Mouse (Mus musculus) liver, embryonic 15.5 days (tissue): ENCODE results near the gene Lcn11. TPM values are rescaled to one million over a fixed set of nuclear protein-coding genes. Genes with fewer than 3 reads are reported as not detected.

Experiments
- ATAC-seq: fragments of 200-750 bp; cut with Nextera tagmentation; 2 replicates; pipeline ENCODE4 v1.8.0; 2017; ENCODE audit warnings: moderate number of reproducible peaks, mild to moderate bottlenecking, moderate library complexity; ENCODE audit not compliant: insufficient read depth
- H3K27ac ChIP-seq: fragments of 300-500 bp; sonication (generic); replicated peaks from 2 replicates; pipeline ENCODE4 v1.5.1; 2015; ENCODE audit warnings: mild to moderate bottlenecking, inconsistent platforms
- H3K27me3 ChIP-seq: fragments of 300-500 bp; sonication (generic); 2 replicates; pipeline ENCODE4 v1.6.1; 2015; ENCODE audit warnings: mild to moderate bottlenecking, inconsistent platforms
- H3K36me3 ChIP-seq: fragments of 300-500 bp; sonication (generic); replicated peaks from 2 replicates; pipeline ENCODE4 v1.6.1; 2015; ENCODE audit warnings: moderate library complexity, mild to moderate bottlenecking, inconsistent platforms
- H3K4me1 ChIP-seq: fragments of 300-500 bp; sonication (generic); replicated peaks from 2 replicates; pipeline ENCODE4 v1.6.1; 2015; ENCODE audit warnings: inconsistent platforms
- H3K4me2 ChIP-seq: fragments of 300-500 bp; sonication (generic); 2 replicates; pipeline ENCODE4 v1.6.1; 2015; ENCODE audit warnings: moderate library complexity, mild to moderate bottlenecking, inconsistent platforms
- H3K4me3 ChIP-seq: fragments of 300-500 bp; sonication (generic); replicated peaks from 2 replicates; pipeline ENCODE4 v1.5.1; 2015; ENCODE audit warnings: mild to moderate bottlenecking, inconsistent platforms
- H3K9ac ChIP-seq: fragments of 300-500 bp; sonication (generic); 2 replicates; pipeline ENCODE4 v1.6.1; 2015; ENCODE audit warnings: moderate library complexity, mild to moderate bottlenecking, inconsistent platforms
- H3K9me3 ChIP-seq: fragments of 300-500 bp; sonication (generic); replicated peaks from 2 replicates; pipeline ENCODE4 v1.6.1; 2016; ENCODE audit warnings: inconsistent platforms
- WGBS: fragments of 180-500 bp; shearing (Covaris S2); methylation state at CpG from one replicate; pipeline ENCODE4 v1.1.7; 2015; ENCODE audit warnings: mixed read lengths; ENCODE audit not compliant: insufficient replicate concordance; 5-methylcytosine and 5-hydroxymethylcytosine counted together
- polyA plus RNA-seq: library from polyadenylated mRNA; unstranded; fragments of >200 nt; fragmentation: Nextera tagmentation; extraction: Ambion mirVana; gene quantifications from 2 replicates; pipeline ENCODE4 v1.2.1, GENCODE M21; 2015

Lcn11 gene
- polyA plus RNA-seq, 1 experiment from 2014 or later, result not detected

- no peak overlapping the region for H3K4me3 ChIP-seq
- no peaks in the 10 kb centered on the region for H3K4me1 ChIP-seq
- no peak overlapping the region for H3K4me2 ChIP-seq
- no peak overlapping the region for H3K9ac ChIP-seq
- 62% methylated on average over 3 of the region's 3 CpGs for WGBS
- H3K27me3 ChIP-seq, result no peaks in the 10 kb centered on the region
- no peak overlapping the region for H3K27ac ChIP-seq
- no peaks in the 10 kb centered on the region for H3K9me3 ChIP-seq
- no peaks in the 10 kb centered on the region for H3K36me3 ChIP-seq
- ATAC-seq, result no peak
These were observed 47.9 kb downstream of the Lcn11 start for GRCm38 (mm10) chr2:25824751-25825150.

GRCm38 (mm10) chr2:25828344-25828947 lies 51.6 kb downstream of the Lcn11 start:
- no peak overlapping the region for H3K27ac ChIP-seq
- no peak for ATAC-seq
- H3K9me3 ChIP-seq, result no peaks in the 10 kb centered on the region
- no peaks in the 10 kb centered on the region for H3K4me1 ChIP-seq
- 38% methylated on average over 8 of the region's 8 CpGs for WGBS
- no peak overlapping the region for H3K4me3 ChIP-seq
- no peaks in the 10 kb centered on the region for H3K27me3 ChIP-seq
- no peak overlapping the region for H3K4me2 ChIP-seq
- no peak overlapping the region for H3K9ac ChIP-seq
- no peaks in the 10 kb centered on the region for H3K36me3 ChIP-seq

Other genes with a start within 250 kb of the Lcn11 start
- gene Traf2, start 230.1 kb upstream of the Lcn11 start, polyA plus RNA-seq, result 14.1 and 15.1 TPM in 2 replicates
- 186 and 201 TPM in 2 replicates for gene Edf1, start 219.2 kb upstream of the Lcn11 start, polyA plus RNA-seq
- 0.32 and 7.7 TPM in 2 replicates for gene Mamdc4, start 202.2 kb upstream of the Lcn11 start, polyA plus RNA-seq
- gene Phpt1, start 201.8 kb upstream of the Lcn11 start, polyA plus RNA-seq, result 31.2 and 36.3 TPM in 2 replicates
- gene Ajm1, start 195.3 kb upstream of the Lcn11 start, polyA plus RNA-seq, result 0.03 TPM in 1 of 2 replicates, not detected in the other
- gene Rabl6, start 168.5 kb upstream of the Lcn11 start, polyA plus RNA-seq, result 21.7 and 23.5 TPM in 2 replicates
- 0.05 and 0.06 TPM in 2 replicates for gene Ccdc183, start 159.3 kb upstream of the Lcn11 start, polyA plus RNA-seq
- 8.2 and 9.9 TPM in 2 replicates for gene Tmem141, start 155.0 kb upstream of the Lcn11 start, polyA plus RNA-seq
- gene Fcna, start 149.0 kb upstream of the Lcn11 start, polyA plus RNA-seq, result 70.4 and 90.0 TPM in 2 replicates
- gene Lcn8, start 123.9 kb upstream of the Lcn11 start, polyA plus RNA-seq, result not detected in 2 replicates
- gene Lcn5, start 119.1 kb upstream of the Lcn11 start, polyA plus RNA-seq, result not detected in 2 replicates
- not detected in 2 replicates for gene Lcn6, start 100.2 kb upstream of the Lcn11 start, polyA plus RNA-seq
- gene Lcn10, start 94.3 kb upstream of the Lcn11 start, polyA plus RNA-seq, result not detected in 2 replicates
- gene Obp2a, start 77.0 kb upstream of the Lcn11 start, polyA plus RNA-seq, result not detected in 2 replicates
- 7.5 TPM in 2 replicates for gene Bmyc, start 70.3 kb upstream of the Lcn11 start, polyA plus RNA-seq
- gene Obp2b, start 40.0 kb upstream of the Lcn11 start, polyA plus RNA-seq, result not detected in 2 replicates
- not detected in 2 replicates for gene Lcn3, start 11.4 kb upstream of the Lcn11 start, polyA plus RNA-seq
- not detected in 2 replicates for gene Gm13539, start 5.2 kb downstream of the Lcn11 start, polyA plus RNA-seq
- not detected in 2 replicates for gene Glt6d1, start 38.8 kb downstream of the Lcn11 start, polyA plus RNA-seq
- gene Lcn9, start 46.1 kb downstream of the Lcn11 start, polyA plus RNA-seq, result not detected in 2 replicates
- gene Sohlh1, start 70.2 kb downstream of the Lcn11 start, polyA plus RNA-seq, result not detected in 2 replicates
- gene Kcnt1, start 86.7 kb downstream of the Lcn11 start, polyA plus RNA-seq, result not detected in 2 replicates
- 4.9 and 5.6 TPM in 2 replicates for gene Camsap1, start 206.3 kb downstream of the Lcn11 start, polyA plus RNA-seq
- 437 and 467 TPM in 2 replicates for gene Ubac1, start 244.7 kb downstream of the Lcn11 start, polyA plus RNA-seq